Mouse (Mus musculus) hindbrain, postnatal 0 days (tissue): Measurements from ENCODE around the gene Tubgcp2. TPM values are rescaled to one million over a fixed set of nuclear protein-coding genes. Genes with fewer than 3 reads are reported as not detected.

Source experiments
- ATAC-seq: fragments of 200-750 bp; cut with Nextera tagmentation; 2 replicates; pipeline ENCODE4 v1.8.0; 2017; ENCODE audit warnings: mild to moderate bottlenecking, moderate TSS enrichment, moderate library complexity
- DNase-seq: peaks from one replicate; pipeline ENCODE4 v3.0.0-alpha.2; 2015; ENCODE audit warnings: low spot score
- H3K27ac ChIP-seq: fragments of 300-500 bp; sonication (generic); 2 replicates; pipeline ENCODE4 v1.5.1; 2014; ENCODE audit warnings: mild to moderate bottlenecking
- H3K27me3 ChIP-seq: fragments of 300-500 bp; sonication (generic); 2 replicates; pipeline ENCODE4 v1.6.1; 2014; ENCODE audit warnings: low read length, mixed read lengths; ENCODE audit not compliant: insufficient read depth
- H3K36me3 ChIP-seq: fragments of 300-500 bp; sonication (generic); 2 replicates; pipeline ENCODE4 v1.6.1; 2014; ENCODE audit warnings: low read length, mixed read lengths; ENCODE audit not compliant: insufficient read depth
- H3K4me1 ChIP-seq: fragments of 300-500 bp; sonication (generic); 2 replicates; pipeline ENCODE4 v1.6.1; 2014; ENCODE audit warnings: antibody characterized with exemption, low read length, mixed read lengths; ENCODE audit not compliant: insufficient read depth
- H3K4me2 ChIP-seq: fragments of 300-500 bp; sonication (generic); 2 replicates; pipeline ENCODE4 v1.6.1; 2014; ENCODE audit warnings: low read depth, mild to moderate bottlenecking, low read length, moderate library complexity, mixed read lengths
- H3K4me3 ChIP-seq: fragments of 300-500 bp; sonication (generic); 2 replicates; pipeline ENCODE4 v1.5.1; 2014; ENCODE audit warnings: low read length
- H3K9ac ChIP-seq: fragments of 300-500 bp; sonication (generic); replicated peaks from 2 replicates; pipeline ENCODE4 v1.6.1; 2014; ENCODE audit warnings: mild to moderate bottlenecking, low read length, moderate library complexity, mixed read lengths
- H3K9me3 ChIP-seq: fragments of 300-500 bp; sonication (generic); 2 replicates; pipeline ENCODE4 v1.6.1; 2016; ENCODE audit warnings: low read length, mixed read lengths
- CTCF ChIP-seq: IDR thresholded peaks from 2 replicates; pipeline ENCODE4 v1.5.1; 2016; ENCODE audit warnings: antibody characterized with exemption, control low read depth, low read depth
- WGBS: fragments of 180-500 bp; shearing (Covaris S2); extraction: QIAGEN DNeasy Blood & Tissue Kit; methylation state at CpG from one replicate; pipeline ENCODE4 v1.1.7; 2014; 5-methylcytosine and 5-hydroxymethylcytosine counted together
- polyA plus RNA-seq: library from polyadenylated mRNA; unstranded; fragments of >200 nt; fragmentation: Nextera tagmentation; extraction: Ambion mirVana; gene quantifications from 2 replicates; pipeline ENCODE4 v1.2.1, GENCODE M21; 2015
- total RNA-seq: library from RNA; depleted of rRNA; stranded (reverse); fragments of >200 nt; gene quantifications from 2 replicates; pipeline ENCODE4 v1.2.3, GENCODE M21; 2014

Tubgcp2 gene
- total and polyA plus RNA-seq, 2 experiments from 2014 or later: 58.3 to 61.7 TPM

DNA sequence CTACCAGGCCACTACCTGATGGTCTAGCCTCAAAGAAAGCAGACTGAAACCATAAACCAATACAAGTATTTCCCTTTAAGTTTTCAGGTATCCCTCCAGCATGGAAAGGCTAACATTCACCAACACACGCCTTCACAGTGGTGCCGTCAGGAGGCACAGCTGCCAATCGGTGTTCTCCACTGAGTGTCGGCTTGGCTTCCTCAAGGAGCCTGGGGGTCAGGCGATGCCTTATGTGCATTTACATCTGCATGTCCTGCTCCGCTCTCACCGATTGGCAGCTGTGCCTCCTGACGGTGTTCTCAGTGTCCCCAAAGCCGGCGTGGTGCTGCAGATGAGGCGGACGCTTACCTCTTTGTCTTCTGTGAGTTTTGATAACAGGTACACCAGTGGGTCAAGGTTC is 4.7 kb downstream of the Tubgcp2 start:
- H3K27ac ChIP-seq: no peak overlapping the region
- H3K4me3 ChIP-seq: no peak overlapping the region
- no peak for ATAC-seq
- no peak overlapping the region for H3K4me2 ChIP-seq
- peaks cover 47% of the 10 kb centered on the region for H3K36me3 ChIP-seq
- 95% methylated on average over 12 of the region's 12 CpGs for WGBS
- H3K9me3 ChIP-seq: no peaks in the 10 kb centered on the region
- DNase-seq: no peak
- no peaks in the 10 kb centered on the region for H3K27me3 ChIP-seq
- no peak overlapping the region for H3K9ac ChIP-seq
- H3K4me1 ChIP-seq: no peaks in the 10 kb centered on the region
- no peak for TF ChIP-seq CTCF

DNA sequence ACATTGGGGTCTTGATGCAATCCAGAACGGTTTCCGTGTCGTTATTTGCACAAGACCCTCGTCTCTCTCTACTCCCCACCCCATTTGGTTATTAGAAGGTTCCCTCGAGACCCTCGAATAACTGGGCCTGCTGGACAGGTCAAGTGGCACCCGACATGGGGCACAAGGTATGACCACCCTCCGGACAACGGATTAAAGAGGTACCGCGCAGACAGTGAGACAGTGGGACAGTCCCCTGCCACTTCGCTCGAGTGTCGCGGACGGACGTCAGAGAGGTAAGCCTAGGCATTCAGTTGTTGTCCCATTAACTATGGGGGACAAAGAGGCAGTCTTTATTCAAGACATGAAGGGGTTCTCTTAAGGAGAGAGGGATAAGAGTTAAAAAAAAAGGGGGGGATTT is 25.1 kb downstream of the Tubgcp2 start:
- H3K4me2 ChIP-seq: no peak overlapping the region
- ATAC-seq (no peak), DNase-seq (no peak)
- no peak for TF ChIP-seq CTCF
- H3K4me1 ChIP-seq: no peaks in the 10 kb centered on the region
- no peak overlapping the region for H3K4me3 ChIP-seq
- no peaks in the 10 kb centered on the region for H3K27me3 ChIP-seq
- WGBS: 97% methylated on average over 17 of the region's 17 CpGs
- no peak overlapping the region for H3K9ac ChIP-seq
- no peaks in the 10 kb centered on the region for H3K9me3 ChIP-seq
- peaks cover 17% of the 10 kb centered on the region for H3K36me3 ChIP-seq
- no peak overlapping the region for H3K27ac ChIP-seq

- Histone ChIP-seq H3K27ac (no peak overlapping the region), H3K36me3 (peaks cover 39% of the 10 kb centered on the region), H3K4me1 (no peaks in the 10 kb centered on the region), H3K27me3 (no peaks in the 10 kb centered on the region), H3K9me3 (no peaks in the 10 kb centered on the region), H3K9ac (no peak overlapping the region), H3K4me2 (no peak overlapping the region), H3K4me3 (no peak overlapping the region)
- WGBS: 94% methylated on average over 9 of the region's 9 CpGs
- ATAC-seq (no peak), DNase-seq (no peak)
- TF ChIP-seq CTCF: no peak
Observed at GRCm38 (mm10) chr7:140007781-140008180, 28.7 kb downstream of the Tubgcp2 start.

DNA sequence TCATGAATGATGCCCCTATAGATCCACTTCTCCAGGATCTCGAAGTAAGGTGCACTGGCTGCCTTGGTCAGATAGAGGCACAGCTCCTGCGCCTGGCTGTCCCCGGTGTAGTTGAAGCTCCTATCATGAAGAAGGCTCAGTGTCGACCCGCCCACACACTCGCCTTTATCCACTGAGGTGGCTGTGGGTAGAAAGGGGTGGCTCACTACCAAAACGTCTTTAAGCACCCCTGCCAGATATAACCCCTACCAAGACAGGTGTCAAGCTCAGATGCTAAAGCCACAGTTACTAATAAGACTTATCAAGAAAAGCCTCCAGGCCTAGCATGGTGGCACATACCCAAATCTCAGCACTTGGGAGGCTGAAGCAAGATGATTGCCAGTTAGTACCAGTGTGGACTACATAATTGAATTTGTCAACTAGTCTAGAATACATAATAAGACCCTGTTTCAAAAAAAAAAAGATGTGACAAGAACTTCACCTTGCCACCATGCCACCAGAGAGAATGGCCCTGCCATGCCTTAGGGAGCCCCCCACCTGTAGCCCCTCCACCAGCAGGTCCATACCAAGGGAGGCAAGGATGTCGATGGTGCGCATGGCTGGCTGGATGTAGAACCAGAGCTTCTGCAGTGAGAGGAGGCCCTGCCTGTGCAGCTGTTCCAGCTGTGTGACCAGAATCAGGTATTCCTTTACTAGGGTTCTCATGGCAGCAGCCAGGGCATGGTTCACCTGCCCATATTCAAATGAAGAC is 29.4 kb downstream of the Tubgcp2 start:
- DNase-seq (no peak), ATAC-seq (no peak)
- H3K4me1 ChIP-seq: no peaks in the 10 kb centered on the region
- no peak overlapping the region for H3K4me3 ChIP-seq
- no peaks in the 10 kb centered on the region for H3K27me3 ChIP-seq
- no peak overlapping the region for H3K27ac ChIP-seq
- no peak overlapping the region for H3K9ac ChIP-seq
- no peak overlapping the region for H3K4me2 ChIP-seq
- H3K9me3 ChIP-seq: no peaks in the 10 kb centered on the region
- no peak for TF ChIP-seq CTCF
- WGBS: 96% methylated on average over 9 of the region's 9 CpGs
- peaks cover 42% of the 10 kb centered on the region for H3K36me3 ChIP-seq

DNA sequence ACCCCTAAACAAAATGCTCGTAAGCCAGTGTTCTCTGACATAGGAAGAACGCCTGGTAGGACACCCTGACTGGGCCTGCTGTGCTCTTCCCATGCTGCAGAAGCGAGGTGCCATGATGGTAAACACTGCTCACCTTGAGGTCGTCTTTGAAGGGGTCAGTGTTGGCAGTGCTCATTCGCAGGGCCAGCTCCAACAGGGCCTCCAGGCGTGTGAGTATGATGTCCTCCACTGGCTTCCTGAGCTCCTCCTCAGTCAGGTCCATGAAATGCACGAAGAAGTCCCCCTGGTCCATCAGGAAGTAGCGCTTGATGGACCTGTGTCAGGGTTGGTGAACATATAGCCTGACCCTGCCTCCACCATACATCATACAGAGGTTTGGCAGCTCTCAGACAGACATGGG is 31.8 kb downstream of the Tubgcp2 start:
- Histone ChIP-seq H3K27me3 (no peaks in the 10 kb centered on the region), H3K9me3 (no peaks in the 10 kb centered on the region), H3K27ac (no peak overlapping the region), H3K36me3 (peaks cover 52% of the 10 kb centered on the region), H3K9ac (no peak overlapping the region), H3K4me1 (no peaks in the 10 kb centered on the region), H3K4me3 (no peak overlapping the region), H3K4me2 (no peak overlapping the region)
- DNase-seq: no peak
- 93% methylated on average over 8 of the region's 8 CpGs for WGBS
- ATAC-seq: no peak
- no peak for TF ChIP-seq CTCF

DNA sequence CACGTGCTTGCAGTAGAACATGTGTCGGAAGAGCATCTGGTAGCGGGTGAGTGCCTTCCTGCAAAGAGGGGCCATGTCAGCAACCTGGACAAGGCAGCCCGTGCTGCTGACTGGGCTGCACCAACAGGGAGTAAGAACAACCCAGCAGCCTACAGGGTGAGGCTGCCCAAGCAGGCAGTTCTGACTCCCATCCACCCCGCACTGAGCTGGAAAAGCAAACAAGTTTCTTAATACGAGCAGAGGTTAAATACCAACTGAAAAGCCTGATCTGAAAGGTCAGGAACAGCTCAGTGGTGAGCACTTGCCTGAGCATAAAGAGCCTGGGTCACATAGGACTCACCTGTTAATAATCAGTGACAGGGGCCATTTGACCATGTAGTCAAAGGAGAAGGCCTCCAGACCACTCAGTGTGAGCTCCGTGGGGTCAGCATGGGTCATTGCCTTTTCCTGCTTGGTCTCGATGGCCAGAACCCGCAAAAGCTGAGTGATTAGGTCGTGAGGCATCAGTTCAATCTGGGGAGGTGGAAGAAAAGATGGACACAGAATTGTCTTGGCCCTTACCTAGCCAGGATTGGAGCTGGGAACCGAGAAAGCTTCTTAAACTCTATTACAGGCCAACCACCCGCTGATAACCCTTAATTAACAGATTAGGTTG is 35.3 kb downstream of the Tubgcp2 start:
- Histone ChIP-seq H3K36me3 (peaks cover 73% of the 10 kb centered on the region), H3K4me1 (no peaks in the 10 kb centered on the region), H3K9me3 (no peaks in the 10 kb centered on the region), H3K4me2 (no peak overlapping the region), H3K27ac (no peak overlapping the region), H3K9ac (no peak overlapping the region), H3K27me3 (no peaks in the 10 kb centered on the region), H3K4me3 (no peak overlapping the region)
- WGBS: 70% methylated on average over 12 of the region's 12 CpGs
- no peak for ATAC-seq
- DNase-seq: no peak
- TF ChIP-seq CTCF: no peak
